Mouse (Mus musculus): ENCODE results near the gene Rarg. TPM values are rescaled to one million over a fixed set of nuclear protein-coding genes. Genes with fewer than 3 reads are reported as not detected.

The Rarg gene
- total and polyA plus RNA-seq, 2 experiments from 2014 or later, result 3.9 to 12.6 TPM

DNA sequence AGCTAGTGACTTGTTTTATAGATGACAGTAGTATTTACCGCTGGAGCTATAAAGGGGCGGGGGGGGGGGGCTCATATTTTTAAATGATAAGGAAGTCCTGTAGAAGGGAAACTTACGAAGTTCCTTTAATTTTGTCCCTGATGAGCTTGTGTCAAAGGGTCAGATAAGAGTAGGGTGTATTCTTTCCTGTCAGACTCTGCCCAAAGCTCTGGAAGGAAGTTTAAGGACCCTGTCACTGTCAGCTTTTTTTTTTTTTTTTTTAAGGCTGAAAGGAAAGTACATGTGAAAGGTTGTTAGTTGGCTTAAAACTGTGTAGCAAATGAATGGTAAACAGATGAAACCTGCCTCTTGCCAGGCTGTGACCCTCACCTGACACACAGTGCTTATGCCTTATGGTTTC is 26.3 kb upstream of the Rarg start:
- Histone ChIP-seq H3K4me1 (ENCODE audit: insufficient read depth, low read length) (peaks cover 6% of the 10 kb centered on the region; the same call in 1 of the 2 replicates), H3K27me3 (ENCODE audit: insufficient read depth, low read length) (no peaks in the 10 kb centered on the region), H3K9ac (replicated peaks; ENCODE audit: low read length, poor library complexity, severe bottlenecking) (no peak overlapping the region), H3K27ac (ENCODE audit: low read depth, low read length) (no peak overlapping the region), H3K4me3 (ENCODE audit: low read depth, low read length) (no peak overlapping the region), H3K36me3 (ENCODE audit: insufficient read depth, low read length) (peaks cover 20% of the 10 kb centered on the region), H3K4me2 (ENCODE audit: low read depth, low read length, poor library complexity, severe bottlenecking) (no peak overlapping the region), H3K9me3 (ENCODE audit: low read length) (no peaks in the 10 kb centered on the region)
- WGBS, result 80% methylated on average over 3 of the region's 3 CpGs
- DNase-seq (ENCODE audit: low spot score), result no peak
- TF ChIP-seq CTCF (IDR thresholded peaks at IDR 0.05), result no peak
- no peak for ATAC-seq (ENCODE audit: low FRiP score)

DNA sequence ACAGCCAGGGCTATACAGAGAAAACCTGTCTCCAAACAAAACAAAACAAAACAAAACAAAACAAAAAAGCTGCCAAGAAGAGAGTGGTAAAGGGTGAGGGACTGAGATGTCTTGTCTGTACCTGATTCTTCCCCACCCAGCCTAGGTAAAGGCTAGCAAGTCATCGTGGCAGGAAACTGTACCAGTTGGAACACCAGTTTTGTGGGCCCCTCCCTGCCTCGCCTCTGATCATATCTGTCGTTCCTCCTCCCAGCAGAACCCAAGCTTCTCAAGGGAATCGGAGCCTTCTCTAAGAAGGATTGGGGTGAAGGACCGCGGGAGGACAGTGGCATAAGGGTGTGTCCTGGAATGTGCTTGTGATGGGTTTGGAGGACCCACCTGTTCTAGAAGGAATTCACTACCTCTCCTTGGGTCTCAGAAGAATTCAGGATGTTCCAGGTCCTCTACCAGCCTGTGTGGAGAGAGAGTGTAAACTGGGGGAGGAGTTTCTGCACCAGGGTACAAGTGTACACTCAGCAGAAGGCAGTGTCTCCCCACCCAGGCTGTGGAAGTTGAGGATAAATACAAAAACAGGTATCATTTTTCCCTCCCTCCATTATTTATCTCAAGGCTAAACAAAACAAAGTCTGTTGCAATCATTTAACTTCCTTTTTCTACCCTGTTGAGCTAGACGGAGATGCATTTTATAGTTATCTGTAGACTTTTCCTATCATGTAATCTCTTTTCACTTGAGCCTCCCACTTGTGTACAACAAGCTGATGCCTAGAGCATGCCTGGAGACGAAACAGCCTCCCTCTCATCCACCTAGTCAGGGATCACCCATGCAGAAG is 25.4 kb upstream of the Rarg start:
- WGBS, result 89% methylated on average over 8 of the region's 8 CpGs
- Histone ChIP-seq H3K36me3 (ENCODE audit: insufficient read depth, low read length) (peaks cover 20% of the 10 kb centered on the region), H3K4me1 (ENCODE audit: insufficient read depth, low read length) (peaks cover 6% of the 10 kb centered on the region; the same call in 1 of the 2 replicates), H3K4me2 (ENCODE audit: low read depth, low read length, poor library complexity, severe bottlenecking) (no peak overlapping the region), H3K9me3 (ENCODE audit: low read length) (no peaks in the 10 kb centered on the region), H3K27me3 (ENCODE audit: insufficient read depth, low read length) (no peaks in the 10 kb centered on the region), H3K27ac (ENCODE audit: low read depth, low read length) (no peak overlapping the region), H3K9ac (replicated peaks; ENCODE audit: low read length, poor library complexity, severe bottlenecking) (no peak overlapping the region), H3K4me3 (ENCODE audit: low read depth, low read length) (no peak overlapping the region)
- no peak for TF ChIP-seq CTCF (IDR thresholded peaks at IDR 0.05)
- no peak for ATAC-seq (ENCODE audit: low FRiP score)
- DNase-seq (ENCODE audit: low spot score), result no peak

DNA sequence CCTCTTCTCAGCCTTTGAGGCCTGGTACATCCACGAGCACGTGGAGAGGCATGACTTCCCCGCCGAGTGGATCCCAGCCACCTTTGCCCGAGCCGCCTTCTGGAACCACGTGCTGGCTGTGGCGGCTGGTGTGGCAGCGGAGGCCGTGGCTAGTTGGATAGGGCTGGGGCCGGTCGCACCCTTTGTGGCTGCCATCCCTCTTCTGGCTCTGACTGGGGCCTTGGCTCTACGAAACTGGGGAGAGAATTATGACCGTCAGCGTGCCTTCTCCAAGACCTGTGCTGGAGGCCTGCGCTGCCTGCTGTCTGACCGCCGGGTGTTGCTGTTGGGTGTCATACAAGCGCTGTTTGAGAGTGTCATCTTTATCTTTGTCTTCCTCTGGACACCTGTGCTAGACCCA is 23.3 kb upstream of the Rarg start:
- no peak overlapping the region for H3K4me3 ChIP-seq (ENCODE audit: low read depth, low read length)
- 96% methylated on average over 19 of the region's 19 CpGs for WGBS
- peak overlapping the region; percentile 88; the same call in 1 of the 2 replicates for H3K4me2 ChIP-seq (ENCODE audit: low read depth, low read length, poor library complexity, severe bottlenecking)
- DNase-seq (ENCODE audit: low spot score), result no peak
- H3K4me1 ChIP-seq (ENCODE audit: insufficient read depth, low read length), result peaks cover 6% of the 10 kb centered on the region; the same call in 1 of the 2 replicates
- H3K27me3 ChIP-seq (ENCODE audit: insufficient read depth, low read length), result no peaks in the 10 kb centered on the region
- H3K27ac ChIP-seq (ENCODE audit: low read depth, low read length), result no peak overlapping the region
- H3K36me3 ChIP-seq (ENCODE audit: insufficient read depth, low read length), result peaks cover 20% of the 10 kb centered on the region
- no peak for ATAC-seq (ENCODE audit: low FRiP score)
- no peak overlapping the region for H3K9ac ChIP-seq (replicated peaks; ENCODE audit: low read length, poor library complexity, severe bottlenecking)
- TF ChIP-seq CTCF (IDR thresholded peaks at IDR 0.05), result no peak
- no peaks in the 10 kb centered on the region for H3K9me3 ChIP-seq (ENCODE audit: low read length)

DNA sequence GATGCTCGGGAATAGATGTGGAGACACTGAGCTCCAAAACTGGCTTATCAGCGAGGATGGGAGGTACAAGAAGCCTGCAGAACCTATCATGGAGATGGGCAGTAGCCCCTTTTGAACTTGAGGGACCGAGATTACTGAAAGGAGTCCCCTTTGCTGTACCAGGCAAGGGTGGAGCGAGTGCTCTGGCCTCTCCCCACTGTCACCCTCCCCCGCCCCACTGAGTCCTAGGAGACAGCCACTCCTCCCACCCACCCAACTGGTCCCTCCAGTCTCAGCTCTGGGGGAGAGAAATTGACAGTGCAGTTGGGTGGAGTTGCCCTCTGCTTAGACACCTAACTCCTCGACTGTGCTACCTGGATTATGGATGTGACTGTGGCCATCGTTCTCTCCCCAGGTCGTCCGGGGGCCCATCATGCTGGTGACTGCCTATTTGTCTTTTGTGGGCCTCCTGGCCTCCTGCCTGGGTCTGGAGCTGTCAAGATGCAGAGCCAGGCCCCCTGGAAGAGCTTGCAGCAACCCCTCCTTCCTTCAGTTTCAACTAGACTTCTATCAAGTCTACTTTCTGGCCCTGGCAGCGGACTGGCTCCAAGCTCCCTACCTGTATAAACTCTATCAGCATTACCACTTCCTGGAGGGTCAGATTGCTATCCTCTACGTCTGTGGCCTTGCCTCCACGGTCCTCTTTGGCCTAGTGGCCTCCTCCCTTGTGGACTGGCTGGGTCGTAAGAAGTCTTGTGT is 22.6 kb upstream of the Rarg start:
- no peaks in the 10 kb centered on the region for H3K9me3 ChIP-seq (ENCODE audit: low read length)
- DNase-seq (ENCODE audit: low spot score) (no peak), ATAC-seq (ENCODE audit: low FRiP score) (peak; percentile 45)
- peaks cover 20% of the 10 kb centered on the region for H3K36me3 ChIP-seq (ENCODE audit: insufficient read depth, low read length)
- H3K4me2 ChIP-seq (ENCODE audit: low read depth, low read length, poor library complexity, severe bottlenecking), result peak overlapping the region; percentile 88
- H3K27ac ChIP-seq (ENCODE audit: low read depth, low read length), result peak overlapping the region; percentile 76
- H3K27me3 ChIP-seq (ENCODE audit: insufficient read depth, low read length), result no peaks in the 10 kb centered on the region
- H3K9ac ChIP-seq (replicated peaks; ENCODE audit: low read length, poor library complexity, severe bottlenecking), result peak overlapping the region; percentile 78
- H3K4me1 ChIP-seq (ENCODE audit: insufficient read depth, low read length), result peaks cover 6% of the 10 kb centered on the region; the same call in 1 of the 2 replicates
- WGBS, result 35% methylated on average over 13 of the region's 13 CpGs
- no peak for TF ChIP-seq CTCF (IDR thresholded peaks at IDR 0.05)
- peak overlapping the region; percentile 80 for H3K4me3 ChIP-seq (ENCODE audit: low read depth, low read length)

DNA sequence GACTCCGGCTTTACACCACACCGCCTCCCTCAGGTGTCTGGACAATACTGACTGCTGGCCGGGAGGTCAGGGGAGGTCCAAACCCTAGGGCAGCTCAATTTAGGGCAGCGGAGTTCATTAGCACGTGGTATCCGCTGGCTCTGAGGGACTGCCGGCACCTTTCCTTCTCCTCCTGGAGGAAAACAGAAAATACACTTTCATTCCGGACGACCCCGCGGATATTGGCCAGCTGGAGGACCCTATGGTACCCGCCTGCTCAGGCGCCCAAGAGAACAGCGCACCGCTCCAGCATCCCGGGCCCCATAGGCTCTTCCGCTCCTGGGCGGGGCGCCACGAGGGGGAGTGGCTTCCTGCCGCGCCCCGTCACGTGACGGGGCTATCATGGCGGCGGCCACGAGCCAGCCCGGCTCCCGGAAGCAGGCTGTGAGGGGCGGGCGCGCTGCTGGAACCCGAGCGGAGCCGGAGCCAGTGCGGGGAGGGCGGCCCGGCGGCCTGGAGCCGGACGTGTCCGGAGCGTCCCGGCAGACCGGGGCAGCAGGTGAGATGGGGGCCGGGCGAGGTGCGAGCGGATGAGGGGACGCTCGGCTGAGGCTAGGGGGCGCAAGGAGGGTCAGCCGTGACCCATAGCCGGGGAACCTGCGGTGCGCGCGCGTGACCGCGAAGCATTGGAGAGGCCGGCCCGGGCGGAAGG is 21.9 kb upstream of the Rarg start, which contains the start of gene Mfsd5:
Gene Mfsd5 (plus strand): TSS at position 363 of the 691 bp plus-strand sequence.
- Histone ChIP-seq H3K9ac (replicated peaks; ENCODE audit: low read length, poor library complexity, severe bottlenecking) (peak within 1 kb of the TSS; percentile 78), H3K27me3 (ENCODE audit: insufficient read depth, low read length) (no peaks in the 10 kb centered on the region), H3K27ac (ENCODE audit: low read depth, low read length) (peak within 1 kb of the TSS; percentile 76), H3K4me3 (ENCODE audit: low read depth, low read length) (peak within 1 kb of the TSS; percentile 80), H3K4me2 (ENCODE audit: low read depth, low read length, poor library complexity, severe bottlenecking) (peak within 1 kb of the TSS; percentile 88), H3K36me3 (ENCODE audit: insufficient read depth, low read length) (peaks cover 20% of the 10 kb centered on the region), H3K4me1 (ENCODE audit: insufficient read depth, low read length) (peaks cover 6% of the 10 kb centered on the region; the same call in 1 of the 2 replicates), H3K9me3 (ENCODE audit: low read length) (no peaks in the 10 kb centered on the region)
- ATAC-seq (ENCODE audit: low FRiP score) (peak; percentile 94), DNase-seq (ENCODE audit: low spot score) (peak; percentile 90)
- TF ChIP-seq CTCF (IDR thresholded peaks at IDR 0.05), result peak; percentile 48
- WGBS, result under 1% methylated on average over 65 of the region's 65 CpGs

Measured in midbrain, postnatal 0 days (tissue).